Mouse (Mus musculus) olfactory bulb, adult 2 months (tissue): ENCODE measurements around the gene Gm10197.

Experiments used
- CTCF ChIP-seq: fragments of 200-500 bp; IDR thresholded peaks from 2 replicates; pipeline ENCODE4 v1.5.1; 2012; ENCODE audit warnings: low read depth, mild to moderate bottlenecking, low read length, moderate library complexity; ENCODE audit not compliant: insufficient read depth
- POLR2A ChIP-seq: fragments of 200-500 bp; IDR thresholded peaks from 2 replicates; pipeline ENCODE4 v1.6.1; 2012; ENCODE audit warnings: mild to moderate bottlenecking, low read depth, low read length, moderate library complexity; ENCODE audit not compliant: insufficient read depth

DNA sequence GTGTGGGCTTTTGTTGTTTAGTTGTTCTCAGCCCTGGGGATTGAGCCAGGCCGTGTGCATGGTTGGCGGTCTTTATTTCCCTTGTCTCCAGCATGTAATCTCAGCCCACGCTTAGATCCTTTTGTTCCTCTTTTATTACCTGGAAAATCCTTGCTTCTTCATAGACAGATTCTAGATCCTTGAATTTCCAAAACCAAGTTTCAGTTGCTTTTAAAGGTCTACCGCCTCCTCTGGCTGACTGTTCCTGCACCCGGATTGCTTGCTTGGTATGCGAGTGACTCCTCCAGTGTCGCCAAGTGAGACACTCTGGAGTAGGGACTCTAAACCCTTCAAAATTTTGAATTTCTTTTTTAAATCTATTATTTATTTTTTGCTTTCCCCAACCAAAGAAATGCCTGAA is 4.7 kb downstream of the Gm10197 start:
- TF ChIP-seq CTCF (no peak), POLR2A (no peak)
